Mouse (Mus musculus): ENCODE measurements around the gene Grhpr. TPM values are rescaled to one million over a fixed set of nuclear protein-coding genes. Genes with fewer than 3 reads are reported as not detected.

The Grhpr gene
- polyA plus RNA-seq, 1 experiment from 2014 or later: 85.2 TPM

DNA sequence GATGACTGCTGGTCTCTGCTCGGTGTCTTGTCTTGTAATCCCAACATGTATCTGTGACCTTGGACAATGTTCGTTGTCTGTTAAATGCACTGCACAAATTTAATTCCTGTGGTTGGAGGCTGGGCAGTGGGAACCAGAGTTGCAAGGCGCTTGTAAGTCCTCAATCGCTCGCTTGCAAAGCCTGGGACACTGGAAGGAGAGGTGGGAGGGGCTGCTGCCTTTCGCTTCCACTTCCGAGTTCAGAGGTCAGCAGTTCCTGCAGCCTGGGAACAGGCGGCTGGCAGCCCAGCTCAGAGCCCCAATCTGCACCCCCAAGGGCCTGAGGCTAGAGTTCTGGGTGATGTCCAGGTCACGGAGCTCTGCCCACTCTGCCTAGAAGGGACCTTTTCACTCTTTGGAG, 28.2 kb upstream of the Grhpr start:
- H3K27ac ChIP-seq: no peak overlapping the region
- no peak overlapping the region for H3K4me2 ChIP-seq
- WGBS: 77% methylated on average over 9 of the region's 9 CpGs
- no peaks in the 10 kb centered on the region for H3K27me3 ChIP-seq
- H3K4me3 ChIP-seq: no peak overlapping the region
- H3K36me3 ChIP-seq: no peaks in the 10 kb centered on the region
- no peaks in the 10 kb centered on the region for H3K4me1 ChIP-seq (replicated peaks)
- no peak for ATAC-seq (replicated peaks; ENCODE audit: insufficient number of reproducible peaks, insufficient read depth, low FRiP score, low read depth)
- no peak overlapping the region for H3K9ac ChIP-seq
- no peaks in the 10 kb centered on the region for H3K9me3 ChIP-seq (replicated peaks)

DNA sequence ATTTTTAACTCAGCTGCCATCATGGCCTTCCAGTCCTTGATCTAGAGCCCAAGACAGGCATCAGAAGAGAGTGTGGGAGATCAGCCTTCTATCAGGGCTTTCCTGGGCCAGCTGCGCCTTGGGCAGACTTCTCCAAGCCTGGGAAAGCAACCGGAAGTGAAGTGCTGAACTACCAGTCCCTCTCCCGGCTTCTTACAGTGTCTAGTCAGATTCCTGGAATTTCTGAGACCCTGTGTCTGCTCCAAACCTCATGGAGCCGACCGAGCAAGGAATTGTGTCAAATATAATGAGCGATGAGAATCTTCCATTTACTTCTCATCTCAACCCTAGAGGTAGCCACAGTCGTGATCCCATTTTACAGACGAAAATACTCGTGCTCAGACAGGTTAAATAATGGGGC, 22.4 kb upstream of the Grhpr start:
- Histone ChIP-seq H3K4me2 (no peak overlapping the region), H3K4me3 (no peak overlapping the region), H3K4me1 (replicated peaks) (no peaks in the 10 kb centered on the region), H3K9me3 (replicated peaks) (no peaks in the 10 kb centered on the region), H3K9ac (no peak overlapping the region), H3K27ac (no peak overlapping the region), H3K36me3 (no peaks in the 10 kb centered on the region), H3K27me3 (no peaks in the 10 kb centered on the region)
- no peak for ATAC-seq (replicated peaks; ENCODE audit: insufficient number of reproducible peaks, insufficient read depth, low FRiP score, low read depth)
- 74% methylated on average over 9 of the region's 9 CpGs for WGBS

DNA sequence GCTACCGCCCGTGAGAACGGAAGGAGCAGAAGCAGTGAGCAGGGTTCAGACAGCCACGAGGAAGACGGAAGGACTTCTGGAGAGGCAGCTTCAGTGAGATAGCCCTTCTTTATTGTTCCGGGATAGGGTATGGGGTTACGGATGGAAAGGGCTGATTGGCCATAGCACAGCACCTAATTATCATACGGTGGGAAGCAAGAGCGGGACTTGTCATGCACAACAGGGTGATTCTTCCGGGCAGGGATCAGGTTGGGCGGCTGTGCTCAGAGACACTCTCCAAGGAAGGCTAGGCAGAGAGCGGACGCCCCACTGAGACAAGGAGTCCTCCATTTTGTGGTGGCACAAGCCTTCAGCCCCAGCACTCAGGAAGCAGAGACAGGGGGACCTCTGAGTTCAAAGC, 22.0 kb upstream of the Grhpr start:
- no peak overlapping the region for H3K9ac ChIP-seq
- H3K27me3 ChIP-seq: no peaks in the 10 kb centered on the region
- H3K27ac ChIP-seq: no peak overlapping the region
- no peaks in the 10 kb centered on the region for H3K4me1 ChIP-seq (replicated peaks)
- no peak for ATAC-seq (replicated peaks; ENCODE audit: insufficient number of reproducible peaks, insufficient read depth, low FRiP score, low read depth)
- H3K4me2 ChIP-seq: no peak overlapping the region
- no peaks in the 10 kb centered on the region for H3K9me3 ChIP-seq (replicated peaks)
- no peak overlapping the region for H3K4me3 ChIP-seq
- WGBS: 91% methylated on average over 13 of the region's 13 CpGs
- no peaks in the 10 kb centered on the region for H3K36me3 ChIP-seq

DNA sequence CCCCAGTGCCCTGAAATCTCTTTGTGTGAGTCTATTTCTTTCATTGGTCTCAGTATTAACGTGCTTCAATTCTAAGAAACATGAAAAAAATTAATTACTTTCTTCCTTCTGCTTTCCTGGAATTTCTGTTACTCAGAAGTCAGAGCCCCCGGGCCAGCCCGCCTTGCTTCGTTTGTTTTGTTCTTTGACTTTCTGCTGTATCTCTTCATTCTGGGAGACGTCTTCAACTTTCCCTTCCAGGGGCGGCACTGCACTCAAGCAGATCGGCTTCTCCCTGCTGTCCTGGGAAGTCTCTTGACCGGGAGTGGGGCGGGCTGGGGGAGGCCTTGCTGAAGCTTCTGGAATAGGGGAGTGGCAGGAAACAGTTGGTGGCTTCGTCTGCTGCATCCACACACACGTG, 18.0 kb upstream of the Grhpr start:
- Histone ChIP-seq H3K36me3 (no peaks in the 10 kb centered on the region), H3K9ac (no peak overlapping the region)
- WGBS: 68% methylated on average over 11 of the region's 11 CpGs

DNA sequence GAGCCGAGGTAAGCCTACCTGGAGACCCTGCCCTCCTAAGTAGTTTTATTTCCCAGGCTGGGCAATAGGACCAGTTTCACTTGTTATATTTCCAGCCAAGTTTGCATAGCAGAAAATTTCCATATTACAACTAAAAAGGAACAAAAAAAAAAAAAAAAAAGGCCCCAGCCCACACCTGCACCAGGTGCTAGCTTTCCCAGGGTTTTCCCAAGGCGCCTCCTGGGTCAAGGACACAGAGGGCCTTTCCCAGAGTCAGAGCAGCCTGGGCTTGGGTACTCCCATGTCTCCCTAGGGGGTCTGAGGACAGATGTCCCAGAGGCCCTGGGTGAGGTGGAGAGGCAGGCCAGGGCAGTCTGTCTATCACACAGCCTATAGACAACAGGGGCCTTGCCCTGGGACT, 16.0 kb upstream of the Grhpr start:
- ATAC-seq (replicated peaks; ENCODE audit: insufficient number of reproducible peaks, insufficient read depth, low FRiP score, low read depth): no peak
- no peaks in the 10 kb centered on the region for H3K9me3 ChIP-seq (replicated peaks)
- WGBS: 83% methylated on average over 2 of the region's 2 CpGs
- H3K4me2 ChIP-seq: no peak overlapping the region
- no peaks in the 10 kb centered on the region for H3K27me3 ChIP-seq
- H3K4me1 ChIP-seq (replicated peaks): no peaks in the 10 kb centered on the region
- H3K4me3 ChIP-seq: no peak overlapping the region
- H3K9ac ChIP-seq: no peak overlapping the region
- H3K36me3 ChIP-seq: no peaks in the 10 kb centered on the region
- no peak overlapping the region for H3K27ac ChIP-seq

More for the DNA sequence above, 18.0 kb upstream of the Grhpr start:
- no peak for ATAC-seq (replicated peaks; ENCODE audit: insufficient number of reproducible peaks, insufficient read depth, low FRiP score, low read depth)
- Histone ChIP-seq H3K4me3 (no peak overlapping the region), H3K4me2 (no peak overlapping the region), H3K27ac (no peak overlapping the region), H3K27me3 (no peaks in the 10 kb centered on the region), H3K9me3 (replicated peaks) (no peaks in the 10 kb centered on the region), H3K4me1 (replicated peaks) (no peaks in the 10 kb centered on the region)

DNA sequence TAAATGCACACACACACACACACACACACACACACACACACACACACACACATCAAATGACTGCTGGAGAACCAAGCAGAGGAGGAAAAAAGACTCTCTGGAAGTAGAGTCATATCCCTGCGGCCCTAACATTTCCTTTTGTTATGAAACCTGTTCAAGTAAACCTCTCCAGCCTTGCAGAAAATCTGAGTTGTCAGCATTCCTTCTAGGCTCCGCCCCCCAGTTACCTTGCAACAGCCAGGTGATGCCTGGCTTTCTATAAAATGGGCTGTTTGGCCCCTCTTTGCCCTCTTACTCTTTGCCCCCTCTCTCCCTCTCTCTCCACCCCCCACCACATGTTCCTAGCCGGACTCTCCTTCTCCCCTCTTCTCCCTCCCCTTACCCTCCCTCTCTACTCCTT, 15.5 kb upstream of the Grhpr start:
- H3K9me3 ChIP-seq (replicated peaks): no peaks in the 10 kb centered on the region
- ATAC-seq (replicated peaks; ENCODE audit: insufficient number of reproducible peaks, insufficient read depth, low FRiP score, low read depth): no peak
- H3K27ac ChIP-seq: no peak overlapping the region
- no peaks in the 10 kb centered on the region for H3K36me3 ChIP-seq
- H3K4me1 ChIP-seq (replicated peaks): no peaks in the 10 kb centered on the region
- WGBS: 70% methylated on average over 3 of the region's 3 CpGs
- H3K27me3 ChIP-seq: no peaks in the 10 kb centered on the region
- H3K4me2 ChIP-seq: no peak overlapping the region
- H3K9ac ChIP-seq: no peak overlapping the region
- no peak overlapping the region for H3K4me3 ChIP-seq

DNA sequence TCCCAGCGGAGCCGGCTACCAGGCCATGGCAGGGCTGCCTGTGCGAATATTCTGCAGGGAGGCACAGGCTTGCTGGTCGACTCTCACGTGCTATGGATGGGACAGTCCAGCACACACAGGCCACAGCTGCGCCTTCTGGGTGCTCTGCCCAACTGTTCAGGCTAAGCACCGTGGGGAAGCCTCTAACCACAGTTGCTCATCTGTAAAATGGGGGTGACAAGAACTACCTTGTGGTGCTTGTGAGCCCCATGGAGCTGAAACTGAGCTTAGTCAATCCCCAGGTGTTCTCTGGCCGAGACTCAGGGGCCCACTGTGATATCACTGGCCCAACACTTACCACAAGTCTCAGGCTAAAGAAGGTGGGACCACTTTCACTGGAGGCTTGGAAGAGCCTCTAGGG, 13.8 kb upstream of the Grhpr start:
- no peak for ATAC-seq (replicated peaks; ENCODE audit: insufficient number of reproducible peaks, insufficient read depth, low FRiP score, low read depth)

DNA sequence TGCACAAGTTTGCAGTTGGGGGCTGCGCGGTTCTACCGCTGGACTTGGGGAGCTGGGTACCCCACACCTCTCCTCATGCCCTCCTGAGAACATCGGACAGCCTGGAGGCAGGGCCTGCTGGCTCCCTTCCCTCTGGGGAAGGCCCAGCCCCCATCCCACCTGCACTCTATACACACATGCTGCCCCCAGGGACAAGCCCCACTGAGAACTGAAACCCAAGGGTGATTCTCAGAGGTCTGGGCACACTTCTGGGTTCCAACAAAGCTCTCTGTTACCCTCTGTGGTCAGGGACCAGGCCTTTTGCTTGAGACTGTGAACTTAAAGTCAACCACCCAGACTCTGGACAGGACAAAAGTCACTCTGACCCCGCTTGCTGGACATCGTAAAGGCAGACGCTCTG, 11.1 kb upstream of the Grhpr start:
- Histone ChIP-seq H3K27ac (no peak overlapping the region), H3K4me3 (no peak overlapping the region), H3K4me1 (replicated peaks) (peaks cover 10% of the 10 kb centered on the region), H3K27me3 (no peaks in the 10 kb centered on the region), H3K36me3 (no peaks in the 10 kb centered on the region), H3K9me3 (replicated peaks) (no peaks in the 10 kb centered on the region), H3K9ac (no peak overlapping the region), H3K4me2 (no peak overlapping the region)
- ATAC-seq (replicated peaks; ENCODE audit: insufficient number of reproducible peaks, insufficient read depth, low FRiP score, low read depth): no peak
- 82% methylated on average over 7 of the region's 7 CpGs for WGBS

More for the DNA sequence above, 13.8 kb upstream of the Grhpr start:
- WGBS: 82% methylated on average over 8 of the region's 8 CpGs
- Histone ChIP-seq H3K36me3 (no peaks in the 10 kb centered on the region), H3K27me3 (no peaks in the 10 kb centered on the region), H3K4me2 (no peak overlapping the region), H3K9me3 (replicated peaks) (no peaks in the 10 kb centered on the region), H3K4me3 (no peak overlapping the region), H3K4me1 (replicated peaks) (peaks cover 3% of the 10 kb centered on the region; the same call in 1 of the 2 replicates), H3K27ac (no peak overlapping the region), H3K9ac (no peak overlapping the region)

DNA sequence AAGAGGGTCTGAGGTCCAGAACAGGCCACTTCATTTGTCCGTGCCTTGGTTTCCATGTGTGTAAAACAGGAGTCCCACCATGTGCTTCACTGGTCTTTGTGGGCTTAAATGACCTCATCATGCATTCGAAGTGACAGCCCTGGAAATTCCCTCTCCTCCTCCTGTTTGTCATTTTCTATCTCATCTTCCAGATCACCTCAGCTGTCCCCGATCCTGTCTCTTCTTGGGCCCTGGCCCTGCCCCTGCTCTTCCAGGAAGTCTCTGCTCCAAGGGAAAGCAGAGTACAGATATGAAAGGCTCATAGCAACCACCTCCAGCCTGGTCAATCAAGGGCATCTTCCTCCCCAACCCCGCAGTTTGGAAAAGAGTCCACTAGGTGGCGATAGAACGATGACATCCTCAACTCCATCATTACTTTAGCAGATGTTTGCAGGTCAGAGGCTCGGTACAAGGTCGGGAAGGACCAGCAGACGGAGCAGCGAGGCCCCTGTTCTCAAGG, 10.5 kb upstream of the Grhpr start:
- H3K27me3 ChIP-seq: no peaks in the 10 kb centered on the region
- no peak for ATAC-seq (replicated peaks; ENCODE audit: insufficient number of reproducible peaks, insufficient read depth, low FRiP score, low read depth)
- H3K9me3 ChIP-seq (replicated peaks): no peaks in the 10 kb centered on the region

DNA sequence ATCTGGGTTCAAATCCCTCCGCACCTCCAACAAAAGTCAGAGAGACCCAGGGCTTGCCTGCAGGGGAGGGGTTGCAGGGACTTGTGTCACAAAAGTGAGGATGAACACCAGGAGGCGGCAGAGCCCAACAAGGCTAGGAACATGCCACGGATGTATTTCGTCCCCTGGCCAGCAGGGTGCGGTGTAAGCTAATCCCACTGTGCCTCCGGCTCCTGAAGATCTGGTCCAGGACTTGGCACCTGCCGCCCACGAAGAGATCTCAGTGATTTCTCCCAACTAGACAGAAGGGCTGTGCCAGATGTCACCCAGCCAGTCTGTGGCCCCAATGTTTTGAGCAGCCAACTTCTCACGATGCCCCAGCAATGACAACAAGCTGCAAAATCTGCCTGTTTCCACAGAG, 7.7 kb upstream of the Grhpr start:
- H3K9ac ChIP-seq: no peak overlapping the region
- WGBS: 12% methylated on average over 9 of the region's 9 CpGs

More for the DNA sequence above, 10.5 kb upstream of the Grhpr start:
- Histone ChIP-seq H3K4me2 (no peak overlapping the region), H3K9ac (no peak overlapping the region), H3K36me3 (no peaks in the 10 kb centered on the region), H3K4me1 (replicated peaks) (peaks cover 10% of the 10 kb centered on the region), H3K27ac (no peak overlapping the region), H3K4me3 (no peak overlapping the region)
- 18% methylated on average over 10 of the region's 10 CpGs for WGBS

DNA sequence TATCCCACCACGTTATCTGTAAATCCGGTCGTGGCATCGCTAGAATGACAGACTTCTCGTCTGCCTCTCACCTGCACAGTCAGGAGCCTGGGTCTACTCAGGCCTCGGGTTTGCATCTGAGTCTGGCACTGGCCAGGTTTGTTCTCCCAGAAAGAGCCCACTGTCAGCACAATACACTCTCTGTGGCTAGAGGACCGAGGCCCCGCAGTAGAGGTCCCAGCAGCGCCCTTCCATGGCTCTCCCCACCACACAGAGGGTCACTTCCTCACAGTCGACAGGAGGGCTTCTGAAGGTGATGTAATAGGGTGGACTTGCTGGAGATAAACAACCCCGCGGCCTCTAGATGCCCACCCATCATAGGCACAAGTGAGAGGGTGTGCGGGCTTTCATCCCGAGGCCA, 7.3 kb upstream of the Grhpr start:
- Histone ChIP-seq H3K9me3 (replicated peaks) (no peaks in the 10 kb centered on the region), H3K4me2 (peak overlapping the region; percentile 63), H3K27me3 (no peaks in the 10 kb centered on the region), H3K36me3 (no peaks in the 10 kb centered on the region), H3K4me1 (replicated peaks) (peaks cover 10% of the 10 kb centered on the region), H3K4me3 (peak overlapping the region; percentile 33), H3K27ac (no peak overlapping the region), H3K9ac (no peak overlapping the region)
- ATAC-seq (replicated peaks; ENCODE audit: insufficient number of reproducible peaks, insufficient read depth, low FRiP score, low read depth): peak; percentile 18; the same call in 1 of the 2 replicates
- 35% methylated on average over 14 of the region's 14 CpGs for WGBS

More for the DNA sequence above, 7.7 kb upstream of the Grhpr start:
- Histone ChIP-seq H3K27me3 (no peaks in the 10 kb centered on the region), H3K9me3 (replicated peaks) (no peaks in the 10 kb centered on the region), H3K4me1 (replicated peaks) (peaks cover 10% of the 10 kb centered on the region), H3K36me3 (no peaks in the 10 kb centered on the region), H3K4me2 (peak overlapping the region; percentile 63), H3K27ac (no peak overlapping the region), H3K4me3 (peak overlapping the region; percentile 33)
- no peak; the same call in 1 of the 2 replicates for ATAC-seq (replicated peaks; ENCODE audit: insufficient number of reproducible peaks, insufficient read depth, low FRiP score, low read depth)

DNA sequence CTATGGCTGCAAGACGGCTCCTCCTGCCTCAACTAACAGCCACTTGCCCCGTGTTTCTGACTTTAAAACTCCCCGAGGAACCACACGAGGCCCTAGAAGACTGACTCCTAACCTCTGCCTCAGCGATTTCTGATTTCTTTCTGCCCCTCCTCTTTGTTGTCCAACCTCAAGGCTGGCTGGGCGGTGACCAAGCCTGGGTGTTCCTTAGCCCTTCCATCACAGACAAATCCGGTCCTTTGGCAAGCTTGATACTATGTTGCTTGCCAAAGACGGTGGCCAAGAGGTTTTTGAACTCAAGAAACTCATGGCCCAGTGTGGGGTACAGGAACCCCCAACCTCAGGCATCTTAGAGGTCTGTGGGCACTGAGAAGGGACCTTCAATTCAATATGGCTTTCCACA, 6.9 kb upstream of the Grhpr start:
- Histone ChIP-seq H3K4me1 (replicated peaks) (peaks cover 10% of the 10 kb centered on the region), H3K4me2 (no peak overlapping the region), H3K36me3 (no peaks in the 10 kb centered on the region), H3K27me3 (no peaks in the 10 kb centered on the region), H3K4me3 (no peak overlapping the region), H3K9ac (no peak overlapping the region), H3K27ac (no peak overlapping the region), H3K9me3 (replicated peaks) (no peaks in the 10 kb centered on the region)
- no peak for ATAC-seq (replicated peaks; ENCODE audit: insufficient number of reproducible peaks, insufficient read depth, low FRiP score, low read depth)
- WGBS: 79% methylated on average over 8 of the region's 8 CpGs
